Mouse (Mus musculus) forebrain, embryonic 10.5 days (tissue): Measurements from ENCODE around the gene Dnase1. TPM values are rescaled to one million over a fixed set of nuclear protein-coding genes. Genes with fewer than 3 reads are reported as not detected.

Experiments
- DNase-seq: peaks from one replicate; pipeline ENCODE4 v3.0.0-alpha.2; 2017; ENCODE audit warnings: low spot score; ENCODE audit errors: extremely low spot score
- H3K27ac ChIP-seq: fragments of 300-500 bp; sonication (generic); 2 replicates; pipeline ENCODE4 v1.5.1; 2016; ENCODE audit warnings: mild to moderate bottlenecking
- H3K27me3 ChIP-seq: fragments of 300-500 bp; sonication (generic); 2 replicates; pipeline ENCODE4 v1.6.1; 2016; ENCODE audit warnings: mild to moderate bottlenecking; ENCODE audit not compliant: poor library complexity, severe bottlenecking
- H3K36me3 ChIP-seq: fragments of 300-500 bp; sonication (generic); replicated peaks from 2 replicates; pipeline ENCODE4 v1.6.1; 2016; ENCODE audit warnings: mild to moderate bottlenecking, moderate library complexity
- H3K4me1 ChIP-seq: fragments of 300-500 bp; sonication (generic); 2 replicates; pipeline ENCODE4 v1.6.1; 2016
- H3K4me3 ChIP-seq: fragments of 300-500 bp; sonication (generic); 2 replicates; pipeline ENCODE4 v1.5.1; 2016; ENCODE audit warnings: mild to moderate bottlenecking, moderate library complexity
- H3K9me3 ChIP-seq: fragments of 300-500 bp; sonication (generic); 2 replicates; pipeline ENCODE4 v1.6.1; 2016; ENCODE audit warnings: mild to moderate bottlenecking, moderate library complexity
- WGBS: fragments of 180-500 bp; shearing (Covaris S2); methylation state at CpG from one replicate; pipeline ENCODE4 v1.1.7; 2016; 5-methylcytosine and 5-hydroxymethylcytosine counted together
- polyA plus RNA-seq: library from polyadenylated mRNA; unstranded; fragments of >200 nt; fragmentation: Nextera tagmentation; extraction: Ambion mirVana; gene quantifications from 2 replicates; pipeline ENCODE4 v1.2.1, GENCODE M21; 2016

Gene Dnase1
- polyA plus RNA-seq, 1 experiment from 2014 or later: 6.1 TPM

- H3K4me1 ChIP-seq: 0 out of 2 replicates have a peak, but pooled peaks cover 3% of the 10 kb centered on the region
- H3K9me3 ChIP-seq: peaks cover 3% of the 10 kb centered on the region; the same call in 1 of the 2 replicates
- 94% methylated on average over 10 of the region's 10 CpGs for WGBS
- no peak for DNase-seq
- no peak overlapping the region for H3K27ac ChIP-seq
- H3K27me3 ChIP-seq: no peaks in the 10 kb centered on the region
- 0 out of 2 replicates have a peak, but pooled peaks cover 3% of the 10 kb centered on the region for H3K36me3 ChIP-seq
- H3K4me3 ChIP-seq: no peak overlapping the region
Observed at GRCm38 (mm10) chr16:4030501-4030900, 6.2 kb upstream of the Dnase1 start.

GRCm38 (mm10) chr16:4031441-4032274 is 5.1 kb upstream of the Dnase1 start:
- no peak for DNase-seq
- WGBS: 70% methylated on average over 4 of the region's 6 CpGs
- Histone ChIP-seq H3K4me3 (no peak overlapping the region), H3K9me3 (peaks cover 3% of the 10 kb centered on the region; the same call in 1 of the 2 replicates), H3K36me3 (peaks cover 9% of the 10 kb centered on the region), H3K27me3 (no peaks in the 10 kb centered on the region), H3K4me1 (0 out of 2 replicates have a peak, but pooled peaks cover 3% of the 10 kb centered on the region), H3K27ac (no peak overlapping the region)

- no peak overlapping the region for H3K4me3 ChIP-seq
- H3K36me3 ChIP-seq: peaks cover 15% of the 10 kb centered on the region
- whole genome bisulfite sequencing: 95% methylated on average over 6 of the region's 6 CpGs
- H3K9me3 ChIP-seq: peaks cover 3% of the 10 kb centered on the region; the same call in 1 of the 2 replicates
- DNase-seq: no peak
- no peak overlapping the region for H3K27ac ChIP-seq
- H3K27me3 ChIP-seq: no peaks in the 10 kb centered on the region
- H3K4me1 ChIP-seq: 0 out of 2 replicates have a peak, but pooled peaks cover 3% of the 10 kb centered on the region
Observed at GRCm38 (mm10) chr16:4032341-4032748, 4.4 kb upstream of the Dnase1 start.

GRCm38 (mm10) chr16:4033971-4034370 is 2.8 kb upstream of the Dnase1 start:
- Histone ChIP-seq H3K4me3 (no peak overlapping the region), H3K36me3 (peaks cover 32% of the 10 kb centered on the region), H3K27ac (no peak overlapping the region), H3K4me1 (0 out of 2 replicates have a peak, but pooled peaks cover 3% of the 10 kb centered on the region), H3K27me3 (no peaks in the 10 kb centered on the region), H3K9me3 (no peaks in the 10 kb centered on the region)
- WGBS: 68% methylated on average over 5 of the region's 5 CpGs
- no peak for DNase-seq

- WGBS: 89% methylated on average over 3 of the region's 3 CpGs
- Histone ChIP-seq H3K27ac (no peak overlapping the region), H3K27me3 (no peaks in the 10 kb centered on the region), H3K4me1 (0 out of 2 replicates have a peak, but pooled peaks cover 3% of the 10 kb centered on the region), H3K4me3 (no peak overlapping the region), H3K36me3 (peaks cover 37% of the 10 kb centered on the region), H3K9me3 (no peaks in the 10 kb centered on the region)
- DNase-seq: no peak
Observed at GRCm38 (mm10) chr16:4034476-4034875, 2.3 kb upstream of the Dnase1 start.

DNA sequence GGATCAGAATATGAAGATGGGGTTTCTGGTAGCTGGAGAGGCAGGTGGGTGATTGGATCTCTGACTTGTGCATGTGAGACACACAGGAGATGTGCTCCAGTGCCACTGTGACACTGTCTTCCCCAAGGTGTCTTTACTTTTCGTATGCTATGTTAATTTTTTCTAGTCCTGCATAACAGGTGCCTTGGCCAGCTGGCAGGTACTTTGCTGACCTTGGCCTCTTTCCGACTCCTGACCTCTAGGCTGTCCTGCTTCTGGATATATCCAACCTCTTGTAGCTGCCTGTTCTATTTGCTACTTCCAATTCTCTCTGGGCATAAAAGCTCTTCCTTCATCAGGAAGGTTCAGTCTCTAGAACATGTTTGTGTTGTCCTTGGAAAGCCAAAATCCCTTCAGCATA is 1.2 kb upstream of the Dnase1 start:
- WGBS: 93% methylated on average over 2 of the region's 2 CpGs
- no peaks in the 10 kb centered on the region for H3K27me3 ChIP-seq
- H3K4me1 ChIP-seq: 0 out of 2 replicates have a peak, but pooled peaks cover 3% of the 10 kb centered on the region
- H3K4me3 ChIP-seq: no peak overlapping the region
- no peak overlapping the region for H3K27ac ChIP-seq
- DNase-seq: no peak
- peaks cover 48% of the 10 kb centered on the region for H3K36me3 ChIP-seq
- H3K9me3 ChIP-seq: no peaks in the 10 kb centered on the region

DNA sequence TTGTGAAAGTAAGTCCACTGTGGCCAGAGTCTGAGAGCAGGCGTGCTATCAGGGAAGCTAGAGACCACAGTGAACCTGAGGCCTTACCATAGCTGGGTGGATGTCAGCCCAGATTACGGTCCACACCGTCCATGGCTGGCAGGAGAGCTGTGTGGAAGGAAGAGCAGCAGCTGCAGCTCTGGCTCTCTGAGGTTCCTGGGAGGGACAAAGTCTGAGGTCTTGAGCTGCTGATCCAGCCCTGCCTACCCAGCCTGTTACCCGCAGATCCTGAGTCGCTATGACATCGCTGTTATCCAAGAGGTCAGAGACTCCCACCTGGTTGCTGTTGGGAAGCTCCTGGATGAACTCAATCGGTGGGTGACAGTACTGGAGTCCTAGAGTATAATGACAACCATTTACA is 948 bp downstream of the Dnase1 start:
- Histone ChIP-seq H3K4me3 (no peak overlapping the region), H3K36me3 (peaks cover 69% of the 10 kb centered on the region), H3K4me1 (no peaks in the 10 kb centered on the region), H3K27ac (no peak overlapping the region), H3K27me3 (no peaks in the 10 kb centered on the region), H3K9me3 (no peaks in the 10 kb centered on the region)
- WGBS: 93% methylated on average over 7 of the region's 7 CpGs
- DNase-seq: no peak

DNA sequence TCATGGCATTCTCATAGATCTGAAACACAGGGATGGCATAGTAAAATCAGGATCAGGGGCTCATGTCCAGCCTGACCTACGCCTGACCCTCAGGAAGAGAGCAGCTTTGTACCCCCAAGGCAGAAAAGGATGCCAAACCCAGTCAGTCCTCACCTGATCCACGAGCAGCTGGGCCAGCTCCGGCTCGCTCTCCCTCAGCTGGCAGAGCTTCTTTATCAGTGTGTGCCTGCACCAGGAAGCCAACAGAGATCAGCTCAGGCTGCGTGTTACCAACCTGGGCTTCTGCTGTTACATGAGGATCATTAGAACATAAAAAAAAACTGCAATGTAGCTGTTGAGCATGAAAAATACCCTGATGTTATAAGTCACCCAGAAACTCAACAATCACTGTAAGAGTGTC is 3.5 kb downstream of the Dnase1 start:
- H3K4me3 ChIP-seq: no peak overlapping the region
- H3K4me1 ChIP-seq: no peaks in the 10 kb centered on the region
- H3K9me3 ChIP-seq: no peaks in the 10 kb centered on the region
- H3K27ac ChIP-seq: no peak overlapping the region
- DNase-seq: no peak
- peaks cover 89% of the 10 kb centered on the region for H3K36me3 ChIP-seq
- H3K27me3 ChIP-seq: no peaks in the 10 kb centered on the region
- 92% methylated on average over 5 of the region's 5 CpGs for whole genome bisulfite sequencing

GRCm38 (mm10) chr16:4041646-4042045 is 4.9 kb downstream of the Dnase1 start:
- DNase-seq: no peak
- H3K4me3 ChIP-seq: no peak overlapping the region
- WGBS: 94% methylated on average over 4 of the region's 4 CpGs
- H3K27ac ChIP-seq: no peak overlapping the region
- no peaks in the 10 kb centered on the region for H3K4me1 ChIP-seq
- H3K27me3 ChIP-seq: no peaks in the 10 kb centered on the region
- H3K36me3 ChIP-seq: peaks cover 98% of the 10 kb centered on the region
- no peaks in the 10 kb centered on the region for H3K9me3 ChIP-seq

DNA sequence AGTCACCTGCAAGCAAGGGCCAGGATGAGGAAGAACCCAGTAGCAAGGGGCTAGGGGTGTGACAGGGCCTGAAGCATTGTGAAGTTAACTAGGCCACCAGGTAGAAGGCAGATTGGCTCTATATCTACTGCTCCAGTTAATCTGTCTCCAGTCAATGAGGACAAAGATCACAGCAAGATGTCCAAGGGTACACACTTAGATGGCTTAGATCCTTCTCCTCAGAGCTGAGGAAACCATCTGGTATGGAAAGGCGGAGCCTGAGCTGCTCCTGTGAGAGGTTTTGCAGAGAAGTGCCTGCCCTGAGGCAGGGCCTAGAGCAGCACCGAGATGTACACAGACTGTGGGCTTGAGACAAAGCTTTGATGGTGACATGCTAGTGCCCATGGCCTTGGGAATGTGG is 7.4 kb downstream of the Dnase1 start:
- no peak for DNase-seq
- H3K4me1 ChIP-seq: no peaks in the 10 kb centered on the region
- H3K9me3 ChIP-seq: no peaks in the 10 kb centered on the region
- WGBS: 92% methylated on average over 2 of the region's 2 CpGs
- no peaks in the 10 kb centered on the region for H3K27me3 ChIP-seq
- H3K36me3 ChIP-seq: peaks cover 98% of the 10 kb centered on the region
- H3K4me3 ChIP-seq: no peak overlapping the region
- no peak overlapping the region for H3K27ac ChIP-seq

DNA sequence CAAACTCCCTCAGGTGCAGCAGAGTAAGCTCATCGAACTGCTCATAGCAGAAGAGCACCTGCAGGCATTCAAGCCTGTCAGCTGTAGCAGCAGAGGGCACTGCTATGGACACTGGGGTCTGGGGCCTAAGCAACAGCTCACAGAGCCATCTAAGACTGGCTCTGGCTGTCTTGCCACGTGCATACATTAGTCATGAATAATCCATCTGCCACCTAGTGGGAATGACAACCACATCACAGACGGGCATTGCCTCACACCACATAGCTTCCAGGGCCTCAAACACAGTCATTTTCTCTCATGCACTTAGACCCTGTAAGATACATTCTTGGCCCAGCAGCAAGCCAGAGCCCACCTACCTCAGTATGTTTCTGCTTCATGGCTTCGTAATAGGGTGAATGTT is 8.8 kb downstream of the Dnase1 start:
- WGBS: 92% methylated on average over 4 of the region's 4 CpGs
- Histone ChIP-seq H3K27me3 (no peaks in the 10 kb centered on the region), H3K4me3 (no peak overlapping the region), H3K4me1 (no peaks in the 10 kb centered on the region), H3K36me3 (peaks cover 98% of the 10 kb centered on the region), H3K27ac (no peak overlapping the region), H3K9me3 (no peaks in the 10 kb centered on the region)
- no peak for DNase-seq

- no peaks in the 10 kb centered on the region for H3K27me3 ChIP-seq
- DNase-seq: no peak
- H3K9me3 ChIP-seq: no peaks in the 10 kb centered on the region
- H3K4me1 ChIP-seq: no peaks in the 10 kb centered on the region
- H3K36me3 ChIP-seq: peaks cover 94% of the 10 kb centered on the region
- H3K4me3 ChIP-seq: no peak overlapping the region
- WGBS: 94% methylated on average over 4 of the region's 4 CpGs
- no peak overlapping the region for H3K27ac ChIP-seq
Observed at GRCm38 (mm10) chr16:4052601-4053000, 15.9 kb downstream of the Dnase1 start.

GRCm38 (mm10) chr16:4053811-4054210 is 17.1 kb downstream of the Dnase1 start:
- Histone ChIP-seq H3K4me3 (no peak overlapping the region), H3K27me3 (no peaks in the 10 kb centered on the region), H3K36me3 (peaks cover 94% of the 10 kb centered on the region), H3K4me1 (no peaks in the 10 kb centered on the region), H3K9me3 (no peaks in the 10 kb centered on the region), H3K27ac (no peak overlapping the region)
- 90% methylated on average over 3 of the region's 3 CpGs for WGBS
- DNase-seq: no peak
